5 mouse cellular contexts compared by ENCODE assay signal in genomic region chr1:183322496-183322895, GRCm38 (mm10). TPM values are rescaled to one million over a fixed set of nuclear protein-coding genes. Genes with fewer than 3 reads are reported as not detected.
DNase-seq lines count a peak whose midpoint lies in the region; ATAC-seq lines count a peak whose summit lies in the region.

No protein-coding gene starts in this region.

- DNase-seq in 416B (ENCODE audit: low read depth), result peak; percentile 68
- DNase-seq in heart, adult 11 months, result peak; percentile 21

- peak; percentile 60 for ATAC-seq in granulocyte monocyte progenitor cell, adult 5-6 weeks (replicated peaks; ENCODE audit: poor library complexity, severe bottlenecking)
- peak; percentile 60 for ATAC-seq in megakaryocyte, adult 5-6 weeks (ENCODE audit: poor library complexity, severe bottlenecking)
- ATAC-seq in megakaryocyte progenitor cell, adult 5-6 weeks (replicated peaks; ENCODE audit: poor library complexity), result peak; percentile 20; the same call in 1 of the 2 replicates

RNA-seq across cellular contexts. Expression of gene Brox, which starts 25.4 kb away (rescaled TPM):
- total RNA-seq in granulocyte monocyte progenitor cell, adult 5-6 weeks (2014; fragmentation: Nextera tagmentation), result 25.5 and 39.3 TPM in 2 replicates
- total RNA-seq in granulocyte monocyte progenitor cell, adult 5-6 weeks (2017), result 40.3 and 40.8 TPM in 2 replicates
- 35.1 and 44.4 TPM in 2 replicates for total RNA-seq in megakaryocyte, adult 5-6 weeks (2015)
- total RNA-seq in megakaryocyte, adult 5-6 weeks (2017), result 52.9 and 66.7 TPM in 2 replicates
- 24.6 and 32.7 TPM in 2 replicates for total RNA-seq in megakaryocyte progenitor cell, adult 5-6 weeks (2015)
- 35.8 and 47.5 TPM in 2 replicates for total RNA-seq in megakaryocyte progenitor cell, adult 5-6 weeks (2017)

RNA-seq across cellular contexts. Expression of gene Aida, which starts 26.1 kb away (rescaled TPM):
- total RNA-seq in granulocyte monocyte progenitor cell, adult 5-6 weeks (2014; fragmentation: Nextera tagmentation), result 32.4 and 47.2 TPM in 2 replicates
- total RNA-seq in granulocyte monocyte progenitor cell, adult 5-6 weeks (2017), result 42.4 and 70.1 TPM in 2 replicates
- 66.0 and 71.4 TPM in 2 replicates for total RNA-seq in megakaryocyte, adult 5-6 weeks (2015)
- total RNA-seq in megakaryocyte, adult 5-6 weeks (2017), result 85.7 and 88.5 TPM in 2 replicates
- 39.9 and 44.9 TPM in 2 replicates for total RNA-seq in megakaryocyte progenitor cell, adult 5-6 weeks (2015)
- total RNA-seq in megakaryocyte progenitor cell, adult 5-6 weeks (2017), result 53.3 and 55.8 TPM in 2 replicates

RNA-seq across cellular contexts. Expression of gene Mia3, which starts 46.9 kb away (rescaled TPM):
- 68.4 and 74.4 TPM in 2 replicates for total RNA-seq in granulocyte monocyte progenitor cell, adult 5-6 weeks (2014; fragmentation: Nextera tagmentation)
- total RNA-seq in granulocyte monocyte progenitor cell, adult 5-6 weeks (2017), result 89.9 and 152 TPM in 2 replicates
- total RNA-seq in megakaryocyte, adult 5-6 weeks (2015), result 102 and 119 TPM in 2 replicates
- total RNA-seq in megakaryocyte, adult 5-6 weeks (2017), result 134 and 164 TPM in 2 replicates
- total RNA-seq in megakaryocyte progenitor cell, adult 5-6 weeks (2015), result 79.0 and 81.3 TPM in 2 replicates
- total RNA-seq in megakaryocyte progenitor cell, adult 5-6 weeks (2017), result 119 and 129 TPM in 2 replicates

Comparison
In these comparisons a context has a peak if more than half of its experiments do, and no peak if none do; other contexts are left out.
1. Peak in every context shown above with its lines: DNase-seq and ATAC-seq.